Mouse (Mus musculus) sigmoid colon, adult 10 weeks (tissue): ENCODE data around the gene Hs3st3a1. TPM values are rescaled to one million over a fixed set of nuclear protein-coding genes. Genes with fewer than 3 reads are reported as not detected.

Source experiments
- polyA plus RNA-seq: library from polyadenylated mRNA; stranded (reverse); fragments of 350-450 nt; fragmentation: Illumina TruSeq; extraction: RNeasy Lipid Tissue Mini Kit (QIAGEN cat#74804); gene quantifications from one replicate; pipeline ENCODE4 v1.2.3, GENCODE M21; 2014; ENCODE audit warnings: low read depth, low replicate concordance

Gene Hs3st3a1
- 2.2 TPM for polyA plus RNA-seq

GRCm38 (mm10) chr11:64434611-64435545 lies at the start of gene Hs3st3a1:
Gene Hs3st3a1 (plus strand): TSS chr11:64435332.

GRCm38 (mm10) chr11:64436412-64436727 lies 1.2 kb downstream of the Hs3st3a1 start, which contains the start of gene F930015N05Rik:
Gene F930015N05Rik (minus strand): TSS chr11:64436653.

Other genes with a start within 250 kb of the Hs3st3a1 start
- gene F930015N05Rik, start 1.3 kb downstream of the Hs3st3a1 start, polyA plus RNA-seq, result not detected